Mouse (Mus musculus): Measurements from ENCODE around the gene Fgf15. TPM values are rescaled to one million over a fixed set of nuclear protein-coding genes. Genes with fewer than 3 reads are reported as not detected.

Gene Fgf15
- polyA plus RNA-seq, 1 experiment from 2014 or later, result 0.92 TPM

GRCm38 (mm10) chr7:144858702-144859101, 37.6 kb upstream of the Fgf15 start:
- DNase-seq (ENCODE audit: low spot score), result no peak
- no peak for TF ChIP-seq CTCF (IDR thresholded peaks at IDR 0.05; ENCODE audit: low read depth)
- Histone ChIP-seq H3K36me3 (ENCODE audit: insufficient read depth, low read length) (no peaks in the 10 kb centered on the region), H3K4me1 (replicated peaks; ENCODE audit: insufficient read depth, low read length) (peaks cover 8% of the 10 kb centered on the region; the same call in 1 of the 2 replicates), H3K9ac (ENCODE audit: low read depth, low read length) (no peak overlapping the region), H3K27ac (no peak overlapping the region), H3K4me3 (replicated peaks; ENCODE audit: low read depth, low read length) (no peak overlapping the region), H3K4me2 (ENCODE audit: low read length) (no peak overlapping the region), H3K9me3 (replicated peaks; ENCODE audit: low read length) (no peaks in the 10 kb centered on the region), H3K27me3 (ENCODE audit: insufficient read depth, low read length) (peaks cover 27% of the 10 kb centered on the region)
- 71% methylated on average over 1 of the region's 1 CpGs for WGBS
- no peak for ATAC-seq (replicated peaks; ENCODE audit: low FRiP score, low read depth)

- H3K27me3 ChIP-seq (ENCODE audit: insufficient read depth, low read length), result peaks cover 41% of the 10 kb centered on the region
- H3K27ac ChIP-seq, result no peak overlapping the region
- no peaks in the 10 kb centered on the region for H3K9me3 ChIP-seq (replicated peaks; ENCODE audit: low read length)
- no peaks in the 10 kb centered on the region for H3K36me3 ChIP-seq (ENCODE audit: insufficient read depth, low read length)
- under 1% methylated on average over 66 of the region's 72 CpGs for WGBS
- H3K4me2 ChIP-seq (ENCODE audit: low read length), result peak overlapping the region; percentile 39
- peaks cover 8% of the 10 kb centered on the region; the same call in 1 of the 2 replicates for H3K4me1 ChIP-seq (replicated peaks; ENCODE audit: insufficient read depth, low read length)
- peak overlapping the region; percentile 17 for H3K4me3 ChIP-seq (replicated peaks; ENCODE audit: low read depth, low read length)
- ATAC-seq (replicated peaks; ENCODE audit: low FRiP score, low read depth) (no peak), DNase-seq (ENCODE audit: low spot score) (no peak)
- H3K9ac ChIP-seq (ENCODE audit: low read depth, low read length), result no peak overlapping the region
- no peak for TF ChIP-seq CTCF (IDR thresholded peaks at IDR 0.05; ENCODE audit: low read depth)
Measured at GRCm38 (mm10) chr7:144861056-144861768, 35.1 kb upstream of the Fgf15 start.

GRCm38 (mm10) chr7:144861769-144862070, 34.6 kb upstream of the Fgf15 start:
- Histone ChIP-seq H3K4me3 (replicated peaks; ENCODE audit: low read depth, low read length) (peak overlapping the region; percentile 17), H3K27ac (no peak overlapping the region), H3K4me2 (ENCODE audit: low read length) (peak overlapping the region; percentile 39), H3K9me3 (replicated peaks; ENCODE audit: low read length) (no peaks in the 10 kb centered on the region), H3K36me3 (ENCODE audit: insufficient read depth, low read length) (no peaks in the 10 kb centered on the region), H3K4me1 (replicated peaks; ENCODE audit: insufficient read depth, low read length) (peaks cover 8% of the 10 kb centered on the region; the same call in 1 of the 2 replicates), H3K27me3 (ENCODE audit: insufficient read depth, low read length) (peaks cover 41% of the 10 kb centered on the region), H3K9ac (ENCODE audit: low read depth, low read length) (no peak overlapping the region)
- DNase-seq (ENCODE audit: low spot score) (no peak), ATAC-seq (replicated peaks; ENCODE audit: low FRiP score, low read depth) (no peak)
- 1% methylated on average over 28 of the region's 28 CpGs for WGBS
- TF ChIP-seq CTCF (IDR thresholded peaks at IDR 0.05; ENCODE audit: low read depth), result no peak

DNA sequence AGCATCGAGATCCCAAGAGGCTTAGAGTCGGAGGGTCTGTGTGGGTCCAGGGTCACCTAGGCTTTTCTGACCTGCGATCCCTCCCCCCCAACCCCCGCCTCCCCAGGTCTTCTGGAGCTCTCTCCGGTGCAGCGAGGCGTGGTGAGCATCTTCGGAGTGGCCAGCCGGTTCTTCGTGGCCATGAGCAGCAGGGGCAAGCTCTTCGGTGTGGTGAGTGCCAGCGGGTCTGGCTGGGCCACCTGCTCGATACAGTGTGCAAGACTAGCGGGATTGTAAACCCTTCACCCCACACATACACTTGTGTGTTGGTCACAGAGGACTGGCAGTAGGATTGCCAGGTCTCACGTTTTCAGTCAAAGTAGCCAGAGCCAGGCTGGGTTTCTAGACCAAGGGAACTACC, 34.2 kb upstream of the Fgf15 start:
- Histone ChIP-seq H3K4me1 (replicated peaks; ENCODE audit: insufficient read depth, low read length) (peaks cover 8% of the 10 kb centered on the region; the same call in 1 of the 2 replicates), H3K36me3 (ENCODE audit: insufficient read depth, low read length) (no peaks in the 10 kb centered on the region), H3K27me3 (ENCODE audit: insufficient read depth, low read length) (peaks cover 41% of the 10 kb centered on the region), H3K9ac (ENCODE audit: low read depth, low read length) (no peak overlapping the region), H3K27ac (no peak overlapping the region), H3K4me2 (ENCODE audit: low read length) (peak overlapping the region; percentile 39), H3K4me3 (replicated peaks; ENCODE audit: low read depth, low read length) (no peak overlapping the region), H3K9me3 (replicated peaks; ENCODE audit: low read length) (no peaks in the 10 kb centered on the region)
- no peak for ATAC-seq (replicated peaks; ENCODE audit: low FRiP score, low read depth)
- WGBS, result under 1% methylated on average over 15 of the region's 15 CpGs
- no peak for DNase-seq (ENCODE audit: low spot score)
- TF ChIP-seq CTCF (IDR thresholded peaks at IDR 0.05; ENCODE audit: low read depth), result no peak

- Histone ChIP-seq H3K4me3 (replicated peaks; ENCODE audit: low read depth, low read length) (no peak overlapping the region), H3K4me1 (replicated peaks; ENCODE audit: insufficient read depth, low read length) (peaks cover 8% of the 10 kb centered on the region; the same call in 1 of the 2 replicates), H3K9ac (ENCODE audit: low read depth, low read length) (no peak overlapping the region), H3K9me3 (replicated peaks; ENCODE audit: low read length) (no peaks in the 10 kb centered on the region), H3K27ac (no peak overlapping the region), H3K36me3 (ENCODE audit: insufficient read depth, low read length) (no peaks in the 10 kb centered on the region), H3K4me2 (ENCODE audit: low read length) (no peak overlapping the region), H3K27me3 (ENCODE audit: insufficient read depth, low read length) (peaks cover 41% of the 10 kb centered on the region)
- TF ChIP-seq CTCF (IDR thresholded peaks at IDR 0.05; ENCODE audit: low read depth), result no peak
- ATAC-seq (replicated peaks; ENCODE audit: low FRiP score, low read depth) (no peak), DNase-seq (ENCODE audit: low spot score) (no peak)
- WGBS, result 4% methylated on average over 18 of the region's 18 CpGs
Measured at GRCm38 (mm10) chr7:144862712-144863111, 33.6 kb upstream of the Fgf15 start.

DNA sequence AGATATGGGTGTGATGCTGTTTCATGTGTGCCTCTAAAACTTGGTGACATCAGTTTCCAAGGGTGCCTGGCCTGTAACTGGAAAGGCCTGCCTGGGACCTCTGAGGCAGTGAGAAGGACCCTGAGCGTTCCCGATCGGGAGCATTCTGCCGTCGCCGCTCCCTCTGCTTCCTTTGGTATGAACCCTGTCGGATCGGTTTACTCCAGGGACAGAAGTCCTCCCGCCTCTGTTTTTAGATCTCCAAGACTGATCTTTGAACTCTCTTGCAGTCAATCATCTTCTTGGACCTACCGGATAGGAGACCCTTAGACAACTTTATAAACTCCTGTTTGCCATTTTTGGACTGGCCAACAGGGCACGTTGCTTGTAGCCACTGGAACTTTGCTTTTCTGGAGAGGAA, 33.1 kb upstream of the Fgf15 start:
- no peak overlapping the region for H3K4me3 ChIP-seq (replicated peaks; ENCODE audit: low read depth, low read length)
- 4% methylated on average over 11 of the region's 11 CpGs for WGBS

More for the DNA sequence above, 33.1 kb upstream of the Fgf15 start:
- peaks cover 41% of the 10 kb centered on the region for H3K27me3 ChIP-seq (ENCODE audit: insufficient read depth, low read length)
- H3K36me3 ChIP-seq (ENCODE audit: insufficient read depth, low read length), result no peaks in the 10 kb centered on the region
- DNase-seq (ENCODE audit: low spot score), result peak; percentile 44
- TF ChIP-seq CTCF (IDR thresholded peaks at IDR 0.05; ENCODE audit: low read depth), result no peak
- H3K4me1 ChIP-seq (replicated peaks; ENCODE audit: insufficient read depth, low read length), result peaks cover 8% of the 10 kb centered on the region; the same call in 1 of the 2 replicates
- no peak overlapping the region for H3K9ac ChIP-seq (ENCODE audit: low read depth, low read length)
- H3K27ac ChIP-seq, result no peak overlapping the region
- H3K9me3 ChIP-seq (replicated peaks; ENCODE audit: low read length), result no peaks in the 10 kb centered on the region
- no peak overlapping the region for H3K4me2 ChIP-seq (ENCODE audit: low read length)
- ATAC-seq (replicated peaks; ENCODE audit: low FRiP score, low read depth), result no peak
